Mouse (Mus musculus): Measurements from ENCODE around the gene Lrrc8c.

GRCm38 (mm10) chr5:105479673-105480072 is 39.5 kb upstream of the Lrrc8c start:
- TF ChIP-seq EP300 (IDR thresholded peaks at IDR 0.05; ENCODE audit: low read depth) (no peak), CTCF (IDR thresholded peaks at IDR 0.05; ENCODE audit: low read depth) (no peak)

Measured in liver, embryonic 14.5 days (tissue).